Mouse (Mus musculus): Measurements from ENCODE around the gene 6030458C11Rik. TPM values are rescaled to one million over a fixed set of nuclear protein-coding genes. Genes with fewer than 3 reads are reported as not detected.

The 6030458C11Rik gene
- 10 to 100 TPM; 28.3 to 31.9 TPM for polyA plus RNA-seq (2017; shearing (Covaris generic))

GRCm38 (mm10) chr15:12824197-12824952 is at the start of gene 6030458C11Rik, which contains the start of gene Drosha:
TSS of gene 6030458C11Rik (minus strand) at chr15:12824649.
TSS of gene Drosha (plus strand) at chr15:12824815.

Other genes starting within 250 kb of the 6030458C11Rik start
- gene Pdzd2, start 84.7 kb downstream of the 6030458C11Rik start, polyA plus RNA-seq (2017; shearing (Covaris generic)): 1 to 10 TPM in 1 of 2 experiments, under 1 TPM in 1; 0.27 to 1.5 TPM
- 10 to 100 TPM; 14.2 to 18.4 TPM for gene Drosha, start 166 bp upstream of the 6030458C11Rik start, polyA plus RNA-seq (2017; shearing (Covaris generic))